Mouse (Mus musculus) large intestine, adult 2 months (tissue): ENCODE measurements around the gene Ctrc. TPM values are rescaled to one million over a fixed set of nuclear protein-coding genes. Genes with fewer than 3 reads are reported as not detected.

Source experiments
- polyA plus RNA-seq: library from polyadenylated mRNA; depleted of rRNA; stranded (reverse); fragments of >200 nt; gene quantifications from 2 replicates; pipeline ENCODE4 v1.2.3, GENCODE M21; 2012; rRNA removed

Gene Ctrc
- polyA plus RNA-seq, 1 experiment = 0.17 TPM

Other genes starting within 250 kb of the Ctrc start
- gene Fblim1, start 240.3 kb downstream of the Ctrc start, polyA plus RNA-seq = 68.0 and 133 TPM in 2 replicates
- gene Tmem82, start 227.7 kb downstream of the Ctrc start, polyA plus RNA-seq = 37.3 and 60.7 TPM in 2 replicates
- 7.4 and 16.4 TPM in 2 replicates for gene Slc25a34, start 222.5 kb downstream of the Ctrc start, polyA plus RNA-seq
- 11.7 and 16.7 TPM in 2 replicates for gene Plekhm2, start 181.5 kb downstream of the Ctrc start, polyA plus RNA-seq
- 13.5 and 19.5 TPM in 2 replicates for gene Rsc1a1, start 160.8 kb downstream of the Ctrc start, polyA plus RNA-seq
- gene Ddi2, start 122.9 kb downstream of the Ctrc start, polyA plus RNA-seq = 12.1 and 22.2 TPM in 2 replicates
- 9.9 and 16.9 TPM in 2 replicates for gene Agmat, start 99.7 kb downstream of the Ctrc start, polyA plus RNA-seq
- gene Dnajc16, start 55.4 kb downstream of the Ctrc start, polyA plus RNA-seq = 6.3 and 8.1 TPM in 2 replicates
- 11.8 and 15.5 TPM in 2 replicates for gene Casp9, start 52.7 kb downstream of the Ctrc start, polyA plus RNA-seq
- 1.7 and 4.1 TPM in 2 replicates for gene Cela2a, start 20.2 kb downstream of the Ctrc start, polyA plus RNA-seq
- 252 and 270 TPM in 2 replicates for gene Efhd2, start 28.6 kb upstream of the Ctrc start, polyA plus RNA-seq
- 0.33 and 0.38 TPM in 2 replicates for gene Fhad1, start 168.7 kb upstream of the Ctrc start, polyA plus RNA-seq
- 47.2 and 51.4 TPM in 2 replicates for gene Tmem51, start 237.9 kb upstream of the Ctrc start, polyA plus RNA-seq